Comparison of ENCODE assay signal across 7 mouse cellular contexts in genomic region chr5:123394303-123394956, GRCm38 (mm10). TPM values are rescaled to one million over a fixed set of nuclear protein-coding genes. Genes with fewer than 3 reads are reported as not detected.
DNase-seq lines count a peak whose midpoint lies in the region; ATAC-seq lines count a peak whose summit lies in the region.

Mlxip (plus strand) TSS chr5:123394798.

- no peaks in the 10 kb centered on the region for H3K27me3 ChIP-seq in embryonic facial prominence, embryonic 10.5 days (replicated peaks; ENCODE audit: low read depth, poor library complexity, severe bottlenecking)
- H3K27me3 ChIP-seq in limb, embryonic 10.5 days (ENCODE audit: low read depth, poor library complexity, severe bottlenecking) = no peaks in the 10 kb centered on the region
- H3K27me3 ChIP-seq in midbrain, embryonic 13.5 days = no peaks in the 10 kb centered on the region

- ATAC-seq in granulocyte monocyte progenitor cell, adult 5-6 weeks (replicated peaks; ENCODE audit: poor library complexity, severe bottlenecking) = peak; percentile 84
- peak; percentile 95 for ATAC-seq in midbrain, embryonic 13.5 days

- peak within 1 kb of the TSS; percentile 88 for H3K4me2 ChIP-seq in midbrain, embryonic 13.5 days (replicated peaks)

- H3K4me1 ChIP-seq in embryonic facial prominence, embryonic 10.5 days = peaks cover 61% of the 10 kb centered on the region
- peaks cover 62% of the 10 kb centered on the region for H3K4me1 ChIP-seq in limb, embryonic 10.5 days
- H3K4me1 ChIP-seq in midbrain, embryonic 13.5 days (replicated peaks) = peaks cover 51% of the 10 kb centered on the region

- DNase-seq in adrenal gland, postnatal 10 days = peak; percentile 98
- peak; percentile 96 for DNase-seq in embryonic facial prominence, embryonic 10.5 days (ENCODE audit: low spot score)
- peak; percentile 97 for DNase-seq in kidney, adult 11 months
- DNase-seq in limb, embryonic 10.5 days (ENCODE audit: low spot score) = peak; percentile 94
- peak; percentile 76 for DNase-seq in spleen, adult 12 weeks (ENCODE audit: low spot score)

- H3K27ac ChIP-seq in embryonic facial prominence, embryonic 10.5 days (replicated peaks) = peak within 1 kb of the TSS; percentile 95
- H3K27ac ChIP-seq in limb, embryonic 10.5 days = peak within 1 kb of the TSS; percentile 96
- H3K27ac ChIP-seq in midbrain, embryonic 13.5 days = peak within 1 kb of the TSS; percentile 87

- H3K36me3 ChIP-seq in embryonic facial prominence, embryonic 10.5 days (replicated peaks) = peaks cover 4% of the 10 kb centered on the region; the same call in 1 of the 2 replicates
- 0 out of 2 replicates have a peak, but pooled peaks cover 4% of the 10 kb centered on the region for H3K36me3 ChIP-seq in limb, embryonic 10.5 days
- H3K36me3 ChIP-seq in midbrain, embryonic 13.5 days = no peaks in the 10 kb centered on the region

- no peaks in the 10 kb centered on the region for H3K9me3 ChIP-seq in embryonic facial prominence, embryonic 10.5 days
- no peaks in the 10 kb centered on the region for H3K9me3 ChIP-seq in limb, embryonic 10.5 days (replicated peaks)
- H3K9me3 ChIP-seq in midbrain, embryonic 13.5 days = no peaks in the 10 kb centered on the region

- WGBS in embryonic facial prominence, embryonic 10.5 days = under 1% methylated on average over 50 of the region's 50 CpGs
- under 1% methylated on average over 49 of the region's 50 CpGs for WGBS in limb, embryonic 10.5 days
- WGBS in midbrain, embryonic 13.5 days = under 1% methylated on average over 50 of the region's 50 CpGs

- H3K9ac ChIP-seq in midbrain, embryonic 13.5 days (replicated peaks) = peak within 1 kb of the TSS; percentile 96

- peak within 1 kb of the TSS; percentile 97 for H3K4me3 ChIP-seq in embryonic facial prominence, embryonic 10.5 days
- H3K4me3 ChIP-seq in limb, embryonic 10.5 days = peak within 1 kb of the TSS; percentile 94
- H3K4me3 ChIP-seq in midbrain, embryonic 13.5 days (replicated peaks) = peak within 1 kb of the TSS; percentile 95

RNA-seq across cellular contexts. Expression of gene Mlxip, which starts in this region (rescaled TPM):
- total RNA-seq in adrenal gland, postnatal 10 days (2021) = 10 to 100 TPM; 24.4 to 27.8 TPM
- polyA plus RNA-seq in embryonic facial prominence, embryonic 10.5 days (2016; fragmentation: Nextera tagmentation; extraction: Ambion mirVana) = 18.6 and 20.8 TPM in 2 replicates
- total RNA-seq in granulocyte monocyte progenitor cell, adult 5-6 weeks (2014; fragmentation: Nextera tagmentation) = 46.9 and 52.3 TPM in 2 replicates
- total RNA-seq in granulocyte monocyte progenitor cell, adult 5-6 weeks (2017) = 11.1 and 11.9 TPM in 2 replicates
- polyA plus RNA-seq in limb, embryonic 10.5 days (2016; fragmentation: Nextera tagmentation; extraction: Ambion mirVana) = 21.1 and 22.1 TPM in 2 replicates
- polyA plus RNA-seq in midbrain, embryonic 13.5 days (2015; fragmentation: Nextera tagmentation; extraction: Ambion mirVana) = 17.4 and 18.7 TPM in 2 replicates

Comparison
In these comparisons a context has a peak if more than half of its experiments do, and no peak if none do; other contexts are left out.
1. Peak in every context shown above with its lines: DNase-seq, ATAC-seq, H3K4me3 ChIP-seq and H3K27ac ChIP-seq.